Mouse (Mus musculus): ENCODE results near the gene Srp54a. TPM values are rescaled to one million over a fixed set of nuclear protein-coding genes. Genes with fewer than 3 reads are reported as not detected.
"Not testable (repeated sequence)": the region's sequence is repeated elsewhere in the genome, so short reads cannot be mapped to it uniquely, and the experiment has no call there.

The Srp54a gene
- polyA plus RNA-seq, 1 experiment: 6.4 TPM

DNA sequence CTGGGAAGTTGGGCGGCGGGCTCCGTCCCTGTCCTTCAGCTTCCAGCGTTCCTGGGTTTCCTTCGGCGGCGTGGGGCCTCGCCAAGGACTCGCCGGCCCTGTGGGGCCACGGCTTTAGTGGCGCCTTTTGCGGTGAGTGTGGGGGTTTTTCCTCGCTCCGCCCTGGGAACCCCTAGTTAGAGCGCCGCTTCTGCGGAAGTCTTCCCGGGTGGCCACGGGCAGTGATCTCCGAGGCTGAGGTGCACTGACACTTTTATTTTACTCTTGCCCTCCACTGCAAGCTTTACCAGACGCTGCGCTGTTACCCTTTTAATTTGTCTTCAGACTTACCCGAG lies 75.4 kb downstream of the Srp54a start:
- H3K4me1 ChIP-seq (ENCODE audit: control insufficient read depth, insufficient read depth, insufficient read length, low read length); H3K36me3 ChIP-seq (ENCODE audit: control insufficient read depth, insufficient read depth, low read length); H3K27ac ChIP-seq (ENCODE audit: insufficient read depth, low read depth, low read length); H3K27me3 ChIP-seq (ENCODE audit: control insufficient read depth, insufficient read depth, low read length): not testable (repeated sequence)
- H3K4me3 ChIP-seq (ENCODE audit: low read depth, low read length): peak overlapping the region; percentile 50
- 1% methylated on average over 12 of the region's 24 CpGs for WGBS

Other genes with a start within 250 kb of the Srp54a start
- 0.75 and 0.85 TPM in 2 replicates for gene Cfl2, start 217.4 kb upstream of the Srp54a start, polyA plus RNA-seq (2012; rRNA removed)
- gene Gm20403, start 93.7 kb upstream of the Srp54a start, polyA plus RNA-seq (2012; rRNA removed): not detected in 2 replicates
- 1.0 and 3.1 TPM in 2 replicates for gene Baz1a, start 65.9 kb upstream of the Srp54a start, polyA plus RNA-seq (2012; rRNA removed)
- gene 2700097O09Rik, start 152 bp upstream of the Srp54a start, polyA plus RNA-seq (2012; rRNA removed): 1.4 and 1.7 TPM in 2 replicates
- gene Fam177a, start 44.2 kb downstream of the Srp54a start, polyA plus RNA-seq (2012; rRNA removed): 1.5 and 4.0 TPM in 2 replicates
- 3.6 and 9.7 TPM in 2 replicates for gene Srp54b, start 74.8 kb downstream of the Srp54a start, polyA plus RNA-seq (2012; rRNA removed)
- not detected in 2 replicates for gene 1700047I17Rik2, start 119.3 kb downstream of the Srp54a start, polyA plus RNA-seq (2012; rRNA removed)
- gene Srp54c, start 149.9 kb downstream of the Srp54a start, polyA plus RNA-seq (2012; rRNA removed): 1.3 and 1.6 TPM in 2 replicates
- 3.9 and 5.6 TPM in 2 replicates for gene 1110008L16Rik, start 219.3 kb downstream of the Srp54a start, polyA plus RNA-seq (2012; rRNA removed)
- 0.33 and 0.62 TPM in 2 replicates for gene Ppp2r3c, start 222.7 kb downstream of the Srp54a start, polyA plus RNA-seq (2012; rRNA removed)